Mouse (Mus musculus): ENCODE measurements around the gene Gm45062.

The Gm45062 gene

GRCm38 (mm10) chr6:8415823-8416222 lies 156.6 kb downstream of the Gm45062 start:
- no peak for DNase-seq (ENCODE audit: low spot score in 2 of 2)

DNA sequence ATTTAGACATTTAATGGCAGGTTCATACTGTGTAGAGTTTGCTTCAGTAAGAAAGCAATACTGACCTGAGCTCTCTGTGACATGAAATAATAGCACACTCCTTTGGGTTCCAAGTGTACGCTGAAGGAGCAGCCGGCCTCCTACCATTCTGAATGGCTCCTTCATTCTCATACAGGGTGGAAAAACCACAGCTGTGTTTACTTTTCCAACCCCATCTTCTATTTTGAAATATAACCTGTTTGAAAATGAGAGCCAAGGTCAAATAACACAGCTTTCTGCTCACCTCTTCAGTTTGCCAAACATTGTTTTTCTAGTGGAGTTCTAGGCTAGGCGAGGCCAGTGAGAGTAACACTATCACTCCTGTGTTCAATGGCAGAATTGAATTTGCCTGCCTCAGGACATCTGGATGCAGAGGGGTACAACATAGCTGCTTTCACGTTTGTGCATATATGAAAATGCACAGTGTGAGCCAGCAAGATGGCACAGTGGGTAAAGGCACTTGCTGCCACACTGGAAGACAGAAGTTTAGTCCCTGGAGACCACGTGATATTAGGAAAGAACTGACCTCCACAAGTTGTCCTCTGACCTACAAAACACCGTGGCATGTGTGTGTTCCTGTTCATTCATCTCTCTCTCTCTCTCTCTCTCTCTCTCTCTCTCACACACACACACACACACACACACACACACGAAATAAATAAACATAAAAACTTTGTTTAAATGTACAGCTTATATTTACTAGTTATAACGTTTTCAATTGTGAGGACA lies 157.7 kb downstream of the Gm45062 start:
- DNase-seq (ENCODE audit: low spot score in 2 of 2) = no peak

- DNase-seq (ENCODE audit: low spot score in 2 of 2) = no peak
Observed at GRCm38 (mm10) chr6:8419485-8420186, 160.4 kb downstream of the Gm45062 start.

GRCm38 (mm10) chr6:8420187-8420503 lies 160.9 kb downstream of the Gm45062 start:
- DNase-seq (ENCODE audit: low spot score in 2 of 2) = no peak

- no peak for DNase-seq (ENCODE audit: low spot score in 2 of 2)
Observed at GRCm38 (mm10) chr6:8421421-8421820, 162.2 kb downstream of the Gm45062 start.

DNA sequence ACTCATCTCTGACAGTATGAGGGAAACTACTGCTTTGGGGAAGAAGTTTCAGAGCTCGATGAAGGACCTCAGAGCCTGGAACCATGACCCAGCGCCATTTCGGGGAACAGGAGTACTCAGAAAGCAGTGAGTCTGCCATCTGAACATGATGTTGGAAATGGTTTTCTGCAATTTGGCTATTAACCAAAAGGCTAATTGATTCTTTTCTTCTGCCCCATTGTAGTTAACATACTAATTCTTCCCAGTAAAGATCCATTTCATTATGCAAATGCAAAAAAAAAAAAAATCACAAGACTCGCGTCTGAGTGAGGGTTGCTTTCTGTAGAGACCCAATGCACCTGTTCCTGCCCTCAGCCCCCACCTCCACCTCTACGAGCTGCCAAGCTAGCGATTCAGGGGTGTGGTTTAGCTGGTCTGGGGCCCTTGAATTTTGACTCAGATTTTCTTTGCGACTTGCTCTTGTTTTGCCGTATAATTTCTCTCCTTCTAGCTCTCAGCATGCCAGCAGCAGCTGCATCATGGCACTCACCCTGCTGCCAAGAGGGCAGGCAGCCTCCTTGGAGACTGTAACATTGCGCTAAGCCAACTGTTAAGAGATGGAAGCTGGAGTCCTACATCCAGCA lies 162.8 kb downstream of the Gm45062 start:
- no peak for DNase-seq (ENCODE audit: low spot score in 2 of 2)

- DNase-seq (ENCODE audit: low spot score in 2 of 2) = no peak
Observed at GRCm38 (mm10) chr6:8423142-8423541, 163.9 kb downstream of the Gm45062 start.

GRCm38 (mm10) chr6:8427692-8428091 lies 168.4 kb downstream of the Gm45062 start:
- DNase-seq (ENCODE audit: low spot score in 2 of 2) = no peak

- DNase-seq (ENCODE audit: low spot score in 2 of 2) = no peak
Observed at GRCm38 (mm10) chr6:8430610-8431234, 171.5 kb downstream of the Gm45062 start.

DNA sequence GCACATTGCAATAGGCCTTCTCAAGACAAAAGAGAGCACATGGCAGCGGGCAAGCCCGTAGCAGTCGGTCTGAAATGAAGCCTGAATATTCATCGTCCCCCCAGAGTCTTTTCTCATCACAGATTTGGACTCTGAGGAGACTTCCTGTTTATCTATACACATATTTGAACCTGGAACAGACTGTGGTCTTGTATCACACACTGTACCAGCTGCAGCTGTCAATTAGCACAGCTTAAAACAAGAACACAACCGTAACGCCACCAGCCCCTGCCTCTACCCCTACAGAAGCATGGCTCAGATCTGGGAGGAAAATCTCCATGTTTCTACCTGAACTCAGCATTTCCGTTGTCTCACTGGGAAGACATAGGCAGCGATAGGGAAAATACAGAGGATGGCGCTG lies 173.9 kb downstream of the Gm45062 start:
- DNase-seq (ENCODE audit: low spot score in 2 of 2) = no peak

- DNase-seq (ENCODE audit: low spot score in 2 of 2) = no peak
Observed at GRCm38 (mm10) chr6:8437937-8438336, 178.7 kb downstream of the Gm45062 start.

DNA sequence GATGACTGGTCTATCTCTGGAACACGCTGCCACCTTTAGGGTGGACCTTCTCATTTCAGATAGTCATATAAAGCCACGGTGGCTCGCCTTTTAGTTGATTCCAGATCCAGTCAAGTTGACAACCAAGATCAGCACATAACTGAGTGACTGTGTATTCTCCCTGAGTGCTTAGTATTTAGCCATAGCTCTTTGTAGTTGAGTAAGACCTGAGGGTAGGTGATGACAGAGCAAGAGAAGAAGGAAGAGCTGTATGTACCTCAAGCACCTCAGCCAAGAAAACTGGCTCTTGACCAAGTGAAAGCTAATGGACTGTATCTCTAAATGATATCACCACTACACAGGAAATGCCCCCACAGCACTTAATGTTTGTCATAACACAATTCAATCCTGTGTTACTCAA lies 182.6 kb downstream of the Gm45062 start:
- DNase-seq (ENCODE audit: low spot score in 2 of 2) = no peak

- DNase-seq (ENCODE audit: low spot score in 2 of 2) = no peak
Observed at GRCm38 (mm10) chr6:8446786-8447185, 187.5 kb downstream of the Gm45062 start.

DNA sequence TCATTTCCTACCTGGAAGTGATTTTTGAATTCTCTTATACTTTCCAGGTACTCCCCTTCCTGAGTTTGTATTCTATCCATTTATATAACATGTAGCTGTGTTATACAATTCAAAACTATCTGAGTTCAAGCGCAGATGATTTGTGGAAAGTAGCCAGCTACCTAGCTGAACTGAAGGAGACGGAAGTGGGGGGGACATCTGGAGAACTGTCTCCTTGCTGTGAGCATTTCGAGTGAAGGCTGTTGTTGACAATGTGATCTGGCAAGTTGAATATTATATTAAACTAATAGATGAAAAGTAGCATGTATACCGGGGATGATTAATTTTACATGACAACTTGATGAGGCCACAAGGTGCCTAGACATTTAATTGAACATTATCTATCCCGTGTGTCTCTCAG lies 196.3 kb downstream of the Gm45062 start:
- no peak for DNase-seq (ENCODE audit: low spot score in 2 of 2)

DNA sequence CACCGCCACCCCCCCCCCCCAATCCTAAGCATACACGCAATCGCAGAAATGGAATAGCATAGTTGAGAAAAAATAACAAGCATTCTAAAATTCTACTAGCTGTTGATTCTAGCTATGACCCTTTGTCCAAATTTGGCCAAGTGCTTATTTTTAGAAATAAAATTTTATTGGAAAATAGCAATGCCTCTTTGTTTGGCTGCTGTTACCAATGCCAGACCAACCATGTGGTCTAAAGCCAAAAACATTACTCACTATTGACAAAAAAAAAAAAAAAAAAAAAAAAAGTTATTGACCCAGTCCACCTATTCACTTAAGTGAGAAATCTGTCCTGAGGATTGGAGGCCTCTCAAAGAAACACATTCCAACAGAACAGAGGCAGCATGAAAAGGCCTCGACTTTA lies 199.3 kb downstream of the Gm45062 start:
- DNase-seq (ENCODE audit: low spot score in 2 of 2) = no peak

DNA sequence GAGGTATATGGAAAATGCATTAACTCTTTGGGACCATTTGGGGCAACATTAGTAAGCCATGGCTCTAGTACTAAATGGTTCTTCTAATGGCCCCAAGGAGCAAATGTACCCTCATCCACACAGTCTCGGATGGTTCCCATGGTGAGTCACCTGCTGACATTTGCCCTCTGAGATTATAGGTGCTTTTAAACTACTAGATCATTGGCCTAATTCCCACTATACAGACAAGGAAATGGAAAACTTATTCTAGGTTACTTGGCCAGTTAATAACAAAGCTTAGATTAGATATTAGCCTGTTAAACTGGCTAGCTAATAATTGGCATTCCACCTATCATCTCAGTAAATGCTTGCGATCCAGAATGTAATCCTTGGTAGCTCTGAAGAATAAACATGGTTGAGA lies 203.2 kb downstream of the Gm45062 start:
- no peak for DNase-seq (ENCODE audit: low spot score in 2 of 2)

DNA sequence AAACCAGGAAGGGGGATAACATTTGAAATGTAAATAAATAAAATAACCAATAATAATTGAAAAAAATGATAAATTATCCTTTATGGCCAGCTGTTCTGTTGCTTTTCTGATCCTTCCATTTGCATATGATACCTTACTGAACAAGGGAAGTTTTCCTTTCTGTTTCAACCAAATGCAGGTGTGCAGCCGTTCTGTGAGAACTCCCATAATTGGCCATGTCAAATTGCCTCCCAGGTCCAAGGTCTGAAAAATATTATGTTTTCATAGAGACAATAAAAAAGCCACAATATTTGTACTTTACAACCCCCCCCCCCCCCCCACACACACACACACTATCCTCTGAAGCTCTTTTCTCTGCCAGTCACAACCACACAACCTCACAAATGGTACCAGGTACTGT lies 206.1 kb downstream of the Gm45062 start:
- no peak for DNase-seq (ENCODE audit: low spot score in 2 of 2)

DNA sequence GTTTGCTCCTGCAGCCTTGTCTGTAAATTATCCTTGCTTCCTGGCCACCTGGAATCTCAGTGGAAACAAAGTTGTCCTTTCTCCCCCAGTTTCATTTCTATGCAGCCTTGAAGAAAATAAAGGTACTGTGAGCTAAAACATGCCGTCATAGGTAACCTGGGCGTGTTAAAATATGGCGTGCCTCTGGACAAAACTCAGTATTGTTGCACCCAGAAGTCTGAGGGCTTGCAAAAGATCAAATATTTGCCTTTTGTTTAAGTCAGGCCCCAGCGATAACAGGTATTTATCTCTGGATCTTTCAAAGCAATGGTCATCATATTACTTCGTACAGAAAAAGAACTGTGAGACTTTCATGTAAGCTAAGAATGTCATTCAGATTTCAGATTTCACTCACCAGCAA lies 206.7 kb downstream of the Gm45062 start:
- DNase-seq (ENCODE audit: low spot score in 2 of 2) = no peak

DNA sequence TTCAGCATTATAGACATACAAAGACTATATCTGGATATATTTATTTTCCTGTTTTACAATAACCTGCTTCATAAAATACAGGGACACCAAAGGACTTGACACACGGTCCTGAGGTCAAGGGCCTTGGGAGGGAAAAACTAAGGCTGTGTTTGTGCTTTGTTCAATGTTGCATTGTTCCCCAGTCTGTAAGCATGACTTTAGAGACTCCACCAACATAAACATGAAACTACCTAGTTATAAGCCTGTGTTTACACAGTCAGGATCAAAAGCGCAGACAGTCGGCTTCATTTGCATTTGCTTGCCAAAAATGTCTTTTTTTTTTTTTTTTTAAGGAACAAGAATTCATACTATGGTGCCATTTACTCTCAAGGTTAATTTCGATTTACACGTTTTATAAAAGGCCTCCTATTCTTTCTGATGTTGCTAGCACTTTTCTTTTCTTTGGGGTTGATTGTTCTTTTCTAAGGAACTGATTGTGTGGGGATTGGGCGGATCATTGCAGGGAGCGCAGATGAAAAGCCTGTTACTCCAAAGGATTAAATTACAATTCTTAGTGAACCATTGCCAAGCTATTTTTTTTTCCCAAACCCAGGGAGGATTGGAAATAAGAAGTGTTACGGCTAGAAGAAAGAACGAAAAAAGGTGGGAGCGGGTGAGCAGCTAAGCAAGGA lies 208.6 kb downstream of the Gm45062 start:
- no peak for DNase-seq (ENCODE audit: low spot score in 2 of 2)

GRCm38 (mm10) chr6:8469918-8470317 lies 210.7 kb downstream of the Gm45062 start:
- DNase-seq (ENCODE audit: low spot score in 2 of 2) = no peak

- no peak for DNase-seq (ENCODE audit: low spot score in 2 of 2)
Observed at GRCm38 (mm10) chr6:8472125-8472524, 212.9 kb downstream of the Gm45062 start.

DNA sequence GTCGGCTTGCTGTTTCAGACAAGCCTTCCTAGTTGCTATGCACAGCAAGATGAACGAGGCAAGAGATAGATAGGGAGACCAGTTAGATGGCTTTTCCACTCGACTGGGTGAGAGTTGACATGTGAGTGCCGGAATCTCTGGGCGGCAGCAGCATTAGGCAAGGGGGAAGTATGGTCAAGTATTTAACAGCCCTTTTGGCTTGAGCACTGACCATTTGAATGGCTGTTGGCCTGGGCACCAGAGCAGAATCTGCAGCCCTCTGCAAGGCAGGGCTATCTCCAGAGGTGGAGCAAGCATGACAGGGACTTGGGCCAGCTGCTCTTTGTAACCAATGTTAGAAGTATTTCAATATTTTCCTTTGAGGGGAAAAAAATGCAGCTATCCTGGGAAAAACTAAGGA lies 213.7 kb downstream of the Gm45062 start:
- no peak for DNase-seq (ENCODE audit: low spot score in 2 of 2)
